Mouse (Mus musculus) G1E (cell line): ENCODE results near the gene Vapb.

Experiments
- CTCF ChIP-seq: IDR thresholded peaks from 2 replicates; pipeline ENCODE4 v1.5.1; 2012; ENCODE audit warnings: low read depth, low read length, inconsistent platforms, mixed read lengths
- GATA1 ChIP-seq: IDR thresholded peaks from 2 replicates; pipeline ENCODE4 v1.6.1; 2012; ENCODE audit warnings: borderline replicate concordance, low read length, inconsistent platforms, mixed read lengths
- TAL1 ChIP-seq: conservative IDR thresholded peaks from 2 replicates; pipeline ENCODE4 v1.6.1; 2012; ENCODE audit warnings: low read depth, low read length, inconsistent platforms, mixed read lengths

- TF ChIP-seq CTCF (no peak), GATA1 (no peak), TAL1 (no peak)
Observed at GRCm38 (mm10) chr2:173801405-173801876, 64.1 kb downstream of the Vapb start.
